Mouse (Mus musculus) myocyte (in vitro differentiated cells): Measurements from ENCODE around the gene Fam98a.

Experiments used
- MAX ChIP-seq: IDR thresholded peaks from one replicate; pipeline ENCODE4 v1.6.1; 2011; ENCODE audit warnings: low read depth, mild to moderate bottlenecking, control low read depth
- POLR2A ChIP-seq: IDR thresholded peaks from one replicate; pipeline ENCODE4 v1.6.1; 2011; ENCODE audit warnings: low read depth, mild to moderate bottlenecking, control low read depth, moderate library complexity; ENCODE audit not compliant: insufficient read length
- USF1 ChIP-seq: IDR thresholded peaks from one replicate; pipeline ENCODE4 v1.6.1; 2011; ENCODE audit warnings: low read depth, mild to moderate bottlenecking, control low read depth, moderate library complexity

GRCm38 (mm10) chr17:75539841-75540240 lies 11.9 kb downstream of the Fam98a start:
- TF ChIP-seq MAX (no peak), USF1 (no peak), POLR2A (no peak)
